Mouse (Mus musculus) thymus, adult 18-20 months (tissue): ENCODE results near the gene Msi2.

ENCODE experiments used
- DNase-seq, 2 experiments: peaks; one replicate each; pipeline ENCODE4 v3.0.0; 2022; ENCODE audit warnings: mixed read lengths in 2 of 2

Gene Msi2

DNA sequence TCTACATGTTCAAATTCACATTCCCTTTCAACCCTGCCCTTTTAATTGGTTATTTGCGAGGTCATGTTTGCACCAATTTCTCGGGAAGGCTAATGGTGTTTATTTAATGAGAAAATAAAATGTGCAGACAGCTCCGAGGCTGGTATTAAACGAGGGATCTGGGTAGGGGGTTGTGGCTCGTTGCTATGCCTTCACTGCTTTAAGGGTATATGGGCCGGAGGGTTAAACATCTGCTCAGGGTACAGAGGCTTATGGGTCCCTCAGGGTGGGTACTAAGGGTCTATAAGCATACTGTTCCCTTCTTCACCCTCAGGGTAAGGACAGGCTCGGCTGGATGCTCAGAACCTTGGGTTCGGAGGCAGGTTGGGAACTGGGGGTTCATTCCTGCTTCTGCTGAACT is 245.6 kb downstream of the Msi2 start:
- no peak for DNase-seq

DNA sequence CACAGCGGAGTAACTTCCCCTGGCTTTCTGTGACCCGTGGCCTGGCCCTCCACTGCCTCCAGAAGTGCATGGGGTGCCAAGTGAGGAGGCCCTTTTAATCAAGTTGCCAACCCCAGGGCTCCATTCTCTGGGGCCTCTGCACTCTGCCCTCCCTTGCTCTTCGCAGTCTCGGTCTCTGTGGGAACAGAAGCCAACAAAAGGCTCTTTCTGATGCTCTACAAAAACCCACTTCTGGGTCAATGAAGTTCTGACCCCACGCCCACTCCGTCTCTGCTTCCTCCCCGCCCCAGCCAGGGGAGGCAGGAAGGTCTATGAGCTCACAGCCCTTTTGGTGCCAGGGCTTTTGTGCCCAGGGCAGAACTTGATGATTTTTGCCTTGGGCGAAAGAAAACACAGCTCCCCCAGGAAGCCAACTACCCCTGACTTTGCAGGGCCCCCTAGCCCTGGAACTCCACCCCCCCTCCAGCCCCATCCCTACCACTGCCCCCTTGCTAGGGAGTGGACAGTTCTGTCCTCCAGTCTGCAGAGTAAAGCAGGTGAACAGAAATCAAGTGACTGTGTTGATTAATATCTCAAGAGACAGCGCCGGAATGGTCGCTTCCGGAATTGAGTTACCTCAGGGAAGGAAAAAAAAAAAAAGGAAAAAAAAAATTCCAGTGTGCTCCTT is 246.2 kb downstream of the Msi2 start:
- DNase-seq: no peak

GRCm38 (mm10) chr11:88470599-88470998 is 247.7 kb downstream of the Msi2 start:
- DNase-seq: no peak

DNA sequence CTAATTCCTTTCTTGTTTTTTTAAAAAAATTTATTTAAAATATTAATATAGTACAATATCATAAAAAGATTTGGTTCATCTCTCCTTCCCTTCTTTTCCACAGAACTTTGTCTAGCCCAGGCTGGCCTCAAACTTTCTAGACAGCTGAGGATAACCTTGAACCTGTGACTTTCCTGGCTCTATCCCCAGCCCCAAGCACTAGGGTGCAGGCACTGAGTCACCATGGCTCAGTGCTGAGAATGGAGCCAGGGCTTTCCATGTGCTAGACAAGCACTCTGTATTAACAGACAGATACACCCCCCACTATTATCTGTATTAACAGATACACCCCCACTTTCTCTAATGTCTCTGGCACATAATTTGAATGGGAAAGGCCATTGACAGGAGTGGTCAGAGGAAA is 249.3 kb downstream of the Msi2 start:
- no peak for DNase-seq

- no peak for DNase-seq
These were observed 250.6 kb downstream of the Msi2 start for GRCm38 (mm10) chr11:88467498-88468245.

DNA sequence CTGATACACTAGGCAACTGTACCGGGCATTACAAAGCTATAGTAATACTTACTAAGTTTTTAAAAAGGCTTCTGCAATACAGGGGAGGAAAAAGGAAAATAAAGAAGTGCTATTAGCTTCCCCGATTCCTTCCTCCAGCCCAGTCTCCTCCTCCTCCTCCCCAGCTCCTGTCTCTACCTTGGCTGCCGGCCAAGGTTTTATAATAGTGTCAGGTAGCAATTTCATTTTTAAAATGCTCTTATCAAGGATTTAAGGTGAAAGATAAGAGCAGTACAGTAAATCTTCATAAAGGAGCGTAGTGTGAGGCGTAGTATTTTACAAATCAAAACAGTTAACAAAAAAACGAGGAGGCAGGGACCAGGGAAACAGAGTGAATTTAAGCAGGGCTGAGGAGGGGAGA is 254.4 kb downstream of the Msi2 start:
- DNase-seq: no peak

DNA sequence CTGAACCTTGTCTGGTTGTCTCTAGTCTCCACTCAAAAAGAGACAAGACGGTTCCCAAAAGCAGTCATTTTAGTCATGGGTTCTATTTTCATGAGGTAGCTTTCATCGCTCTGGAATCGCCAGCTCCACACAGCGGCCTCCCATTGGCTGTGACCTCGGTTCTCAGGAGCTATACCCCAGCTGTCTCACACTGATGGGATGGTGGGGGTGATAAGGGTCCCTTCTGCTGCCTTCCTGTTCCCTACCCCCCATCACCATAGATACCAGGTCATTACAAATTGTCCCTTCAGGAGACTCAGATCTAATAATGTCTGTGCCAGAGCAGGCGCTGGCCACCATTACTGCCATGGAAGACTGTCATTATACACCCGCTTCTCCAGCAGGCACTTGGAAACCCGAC is 255.5 kb downstream of the Msi2 start:
- DNase-seq: no peak

- DNase-seq: no peak
These were observed 256.7 kb downstream of the Msi2 start for GRCm38 (mm10) chr11:88461601-88462000.

- no peak for DNase-seq
These were observed 258.2 kb downstream of the Msi2 start for GRCm38 (mm10) chr11:88459946-88460736.

DNA sequence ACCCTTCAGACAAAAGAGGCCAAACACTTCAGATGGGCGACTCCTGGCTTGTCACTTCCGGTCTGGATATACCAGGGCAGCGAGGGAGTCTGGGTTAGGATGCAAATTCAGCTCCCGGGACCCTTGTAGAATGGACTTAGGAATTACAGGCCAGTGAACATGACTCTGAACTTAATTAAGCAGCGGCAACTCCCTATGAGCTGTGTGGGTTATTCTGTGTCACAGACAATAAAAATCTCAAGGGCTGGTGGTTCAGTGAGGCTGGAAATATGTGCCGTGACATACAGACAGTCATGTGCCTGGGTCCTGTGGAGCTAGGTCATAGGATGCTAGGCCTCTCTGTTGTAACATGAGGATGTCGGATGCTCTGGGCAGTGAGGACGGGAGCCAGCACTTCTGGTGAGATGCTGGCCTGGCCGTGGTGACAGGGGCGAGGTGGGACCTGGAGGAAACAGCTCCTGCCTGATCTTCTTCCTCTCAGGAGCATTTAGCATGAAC is 261.0 kb downstream of the Msi2 start:
- DNase-seq: no peak

GRCm38 (mm10) chr11:88454867-88455806 is 263.2 kb downstream of the Msi2 start:
- no peak for DNase-seq

GRCm38 (mm10) chr11:88449180-88449579 is 269.1 kb downstream of the Msi2 start:
- no peak for DNase-seq

DNA sequence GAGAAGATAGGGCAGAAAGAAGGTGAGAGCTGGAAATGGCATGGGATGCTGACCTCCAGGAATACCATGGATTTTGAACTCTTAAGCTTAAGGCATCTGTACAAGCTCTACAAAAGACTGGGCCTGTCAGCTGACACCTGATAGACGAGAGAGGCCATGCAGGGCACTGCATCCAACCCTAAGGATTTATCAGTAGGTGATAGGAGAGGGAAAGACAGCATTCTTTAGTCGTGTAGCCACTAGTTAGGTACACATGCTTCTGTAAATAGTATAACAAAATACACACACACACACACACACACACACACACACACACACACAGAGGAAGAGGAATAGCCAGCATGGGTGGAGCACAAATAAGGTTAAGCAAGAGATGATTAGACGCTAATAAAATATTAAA is 269.7 kb downstream of the Msi2 start:
- no peak for DNase-seq

DNA sequence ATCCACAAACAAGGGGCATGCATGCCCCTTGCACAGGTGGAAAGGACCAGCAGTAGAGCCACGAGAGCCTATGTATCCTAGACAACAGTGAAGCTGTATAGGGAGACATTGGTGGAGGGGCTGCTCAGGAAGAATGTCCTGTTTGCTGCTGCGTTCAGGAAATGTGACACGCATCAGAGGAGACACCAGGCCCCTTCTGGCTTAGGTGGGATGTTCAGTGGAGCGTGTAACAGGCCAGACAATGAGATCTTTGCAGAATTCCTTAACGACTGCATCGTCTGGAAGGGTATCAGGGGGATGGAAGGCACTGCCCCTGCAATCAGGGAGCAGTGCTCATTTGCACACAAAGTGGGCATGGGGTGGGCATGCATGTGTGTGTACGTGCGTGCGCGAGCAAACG is 271.0 kb downstream of the Msi2 start:
- DNase-seq: no peak

- DNase-seq: no peak
These were observed 274.4 kb downstream of the Msi2 start for GRCm38 (mm10) chr11:88443905-88444304.

DNA sequence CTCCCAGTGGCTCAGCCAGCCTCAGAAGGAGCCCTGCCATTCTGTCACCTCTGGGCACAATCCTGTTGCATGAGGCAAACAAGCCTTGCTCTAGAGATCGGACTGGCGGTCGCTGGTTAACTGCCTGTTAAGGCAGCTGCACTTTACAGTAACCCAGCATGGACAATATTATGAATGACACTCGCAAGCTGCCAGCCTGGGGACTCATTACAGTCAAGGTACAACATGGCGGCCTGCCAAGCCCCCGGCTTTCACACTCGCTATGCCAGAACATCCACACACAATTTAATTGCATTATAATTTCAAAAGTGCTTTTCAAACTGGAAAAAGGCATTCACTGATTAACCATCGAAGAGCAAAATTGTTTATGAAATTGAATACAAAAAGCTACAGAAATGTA is 275.0 kb downstream of the Msi2 start:
- no peak for DNase-seq

DNA sequence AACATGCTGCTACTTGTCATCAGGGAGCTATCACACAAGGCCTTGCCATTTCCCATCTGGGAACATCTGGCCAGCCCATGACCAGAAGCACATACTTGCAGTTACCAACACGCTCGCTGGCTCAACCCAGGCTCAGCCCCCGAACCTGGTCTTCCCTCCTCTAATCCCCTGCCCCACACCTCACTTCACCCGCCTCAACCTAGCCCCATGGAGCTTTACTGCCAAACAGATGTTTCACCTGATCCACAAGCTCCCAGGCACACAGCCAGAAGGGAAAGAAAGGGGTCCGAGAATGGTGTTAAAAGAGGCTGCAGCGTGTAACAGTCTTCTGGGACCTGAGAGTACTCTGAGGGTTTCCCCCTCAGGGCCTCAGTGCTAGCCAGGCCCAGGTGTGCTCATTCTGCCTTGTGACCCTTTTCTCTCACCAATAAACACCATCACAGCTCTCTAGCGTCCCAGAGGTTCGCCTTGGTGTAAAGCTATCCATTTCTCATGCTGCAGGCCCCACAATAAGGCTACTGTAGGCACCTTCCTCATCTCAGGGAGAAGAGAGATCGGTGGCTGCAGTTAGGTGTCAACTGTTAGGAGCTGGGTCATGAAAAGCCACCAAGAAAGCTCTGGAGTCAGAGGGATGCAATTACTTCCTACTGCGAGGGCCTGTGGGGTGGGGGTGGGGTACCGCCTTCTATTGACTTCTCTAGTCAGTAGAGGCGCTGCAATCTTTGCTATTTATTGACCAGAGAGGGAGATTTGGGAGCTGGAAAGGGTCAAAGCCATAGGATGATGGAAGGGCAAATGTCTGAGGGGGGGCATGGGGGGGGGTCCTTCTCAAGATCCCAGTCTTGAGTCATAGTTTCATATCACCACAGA is 276.2 kb downstream of the Msi2 start:
- no peak for DNase-seq

DNA sequence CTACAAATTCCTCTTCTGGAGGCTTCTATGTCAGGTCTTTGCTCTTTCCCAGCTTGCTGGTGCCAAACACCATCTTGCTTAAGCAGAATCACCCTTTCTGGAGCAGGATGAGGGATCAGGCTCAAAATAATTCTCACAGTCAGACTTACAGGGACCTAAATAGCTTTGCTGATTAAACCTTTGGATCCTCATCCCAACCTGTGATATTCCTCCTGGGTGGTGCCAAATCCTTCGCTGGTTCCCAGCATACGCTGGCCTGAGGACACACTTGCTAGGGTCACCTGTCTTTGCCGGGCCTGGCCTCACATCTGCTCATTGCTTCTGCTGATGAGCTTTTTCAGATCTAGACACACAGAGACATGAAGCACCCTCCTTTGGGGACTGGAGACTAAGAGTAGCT is 279.7 kb downstream of the Msi2 start:
- DNase-seq: no peak

DNA sequence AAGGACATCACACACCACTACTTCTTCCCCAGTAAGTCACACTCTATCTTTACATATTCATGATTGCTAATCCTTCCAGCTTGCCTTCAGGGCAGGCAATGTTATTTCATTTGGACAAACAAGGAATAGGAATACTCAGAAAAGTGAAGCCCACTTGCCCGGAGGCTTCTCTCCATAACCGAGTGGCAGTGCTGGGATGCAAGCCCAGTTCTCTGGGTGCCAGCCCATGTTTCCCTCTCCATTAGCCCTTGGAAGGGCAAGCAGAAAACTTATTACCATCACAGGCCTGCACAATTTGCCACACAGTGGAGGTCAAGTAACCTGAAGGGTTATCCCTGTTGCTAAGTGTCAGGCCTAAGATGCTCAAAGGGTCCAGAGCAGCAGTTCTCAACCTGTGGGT is 281.7 kb downstream of the Msi2 start:
- DNase-seq: no peak

- DNase-seq: no peak
These were observed 282.8 kb downstream of the Msi2 start for GRCm38 (mm10) chr11:88435543-88435942.
